Mouse (Mus musculus): ENCODE results near the gene Olfr1217. TPM values are rescaled to one million over a fixed set of nuclear protein-coding genes. Genes with fewer than 3 reads are reported as not detected.

The Olfr1217 gene
- not detected for polyA plus RNA-seq (2017; shearing (Covaris generic))

GRCm38 (mm10) chr2:89031965-89032364 lies at the start of gene Olfr1217:
Gene Olfr1217 (minus strand): TSS chr2:89032065.

DNA sequence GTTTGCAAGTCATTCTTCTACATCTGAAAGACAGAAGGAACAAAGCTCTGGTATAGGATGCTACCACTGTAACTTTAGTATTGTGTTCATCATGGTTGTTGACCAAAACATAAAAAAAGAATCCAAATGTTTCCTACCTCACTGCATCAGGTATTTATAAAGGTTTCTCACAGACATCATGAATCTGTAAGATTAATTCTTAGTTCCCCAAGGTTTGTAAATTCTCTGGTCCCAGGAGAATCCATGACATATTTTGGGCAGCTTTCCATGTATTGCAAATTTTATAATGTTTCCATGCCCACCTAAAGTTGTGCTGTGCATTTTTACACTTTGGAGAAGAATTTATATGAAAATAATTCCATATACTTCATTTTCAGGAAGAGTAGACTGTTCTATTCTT lies 29.2 kb upstream of the Olfr1217 start, which contains the start of gene Olfr1218:
TSS of gene Olfr1218 (minus strand) at position 101 of the 400 bp plus-strand sequence.

DNA sequence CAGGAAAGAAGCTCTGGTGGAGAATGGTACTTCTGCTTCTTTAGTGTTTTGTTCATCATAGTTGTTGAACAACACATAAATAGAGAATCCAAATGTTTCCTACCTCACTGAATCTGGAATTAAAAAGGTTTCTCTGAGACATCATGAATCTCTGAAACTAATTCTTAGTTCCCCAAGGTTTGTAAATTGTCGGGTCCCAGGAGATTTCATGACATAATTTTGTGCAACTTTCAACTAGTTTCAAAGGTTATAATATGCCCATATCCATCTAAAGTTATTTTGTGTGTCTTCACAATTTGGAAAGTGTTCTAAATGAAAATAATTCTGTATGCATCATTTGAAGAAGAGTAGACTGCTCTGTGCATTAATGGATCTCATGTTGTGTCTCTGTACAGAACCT lies 13.6 kb downstream of the Olfr1217 start, which contains the start of gene Olfr1216:
TSS of gene Olfr1216 (minus strand) at position 101 of the 400 bp plus-strand sequence.

GRCm38 (mm10) chr2:89006873-89007272 lies 25.0 kb downstream of the Olfr1217 start, which contains the start of gene Olfr1215:
Gene Olfr1215 (minus strand): TSS chr2:89006973.

DNA sequence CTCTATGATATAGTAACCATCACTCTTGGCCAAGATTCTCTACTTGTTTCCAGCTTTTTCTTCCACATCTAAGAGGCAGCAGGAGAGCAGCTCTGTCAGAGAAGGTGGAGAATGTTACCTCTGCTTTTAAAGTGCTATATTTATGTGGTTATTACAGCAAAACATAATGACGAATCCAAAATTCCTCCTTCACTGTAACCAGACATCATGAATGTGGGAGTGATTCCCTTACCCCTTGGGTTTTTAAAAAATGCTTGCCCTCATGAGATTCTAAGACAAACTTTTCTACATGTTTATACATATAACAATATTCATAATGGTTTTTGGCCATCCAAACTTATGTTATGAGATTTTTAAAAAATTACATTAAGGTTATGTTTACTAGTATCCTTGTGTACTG lies 39.3 kb downstream of the Olfr1217 start, which contains the start of gene Olfr1214:
TSS of gene Olfr1214 (minus strand) at position 101 of the 400 bp plus-strand sequence.

DNA sequence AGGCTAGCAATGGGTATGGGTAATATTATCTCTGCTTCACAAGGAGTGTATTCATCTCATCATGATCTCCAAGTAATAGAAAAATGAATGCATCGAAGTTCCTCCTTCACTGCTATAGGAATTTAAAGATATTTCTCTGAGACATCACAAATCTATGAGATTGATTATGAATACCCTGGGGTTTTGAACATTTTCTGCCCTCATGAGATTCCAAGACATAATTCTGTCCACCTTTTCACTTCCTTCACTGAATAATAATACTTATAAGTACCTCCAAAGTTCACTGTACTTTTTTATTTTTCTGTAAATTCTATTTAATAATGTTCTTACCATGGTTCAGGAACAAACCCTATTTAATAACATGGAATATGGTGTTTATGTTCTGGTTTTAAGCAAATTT lies 51.7 kb downstream of the Olfr1217 start, which contains the start of gene Gm13762:
TSS of gene Gm13762 (minus strand) at position 101 of the 400 bp plus-strand sequence.

Other genes with a start within 250 kb of the Olfr1217 start
- gene Olfr1201, start 239.0 kb downstream of the Olfr1217 start, polyA plus RNA-seq (2017; shearing (Covaris generic)) = not detected
- not detected for gene Olfr1202, start 217.6 kb downstream of the Olfr1217 start, polyA plus RNA-seq (2017; shearing (Covaris generic))
- gene Olfr1205, start 202.3 kb downstream of the Olfr1217 start, polyA plus RNA-seq (2017; shearing (Covaris generic)) = not detected
- not detected for gene Olfr1204, start 182.8 kb downstream of the Olfr1217 start, polyA plus RNA-seq (2017; shearing (Covaris generic))
- gene Olfr1206, start 168.8 kb downstream of the Olfr1217 start, polyA plus RNA-seq (2017; shearing (Covaris generic)) = not detected
- not detected for gene Olfr1208, start 129.8 kb downstream of the Olfr1217 start, polyA plus RNA-seq (2017; shearing (Covaris generic))
- not detected for gene Olfr1209, start 116.9 kb downstream of the Olfr1217 start, polyA plus RNA-seq (2017; shearing (Covaris generic))
- gene Olfr1211, start 94.0 kb downstream of the Olfr1217 start, polyA plus RNA-seq (2017; shearing (Covaris generic)) = not detected
- gene Olfr1212, start 78.1 kb downstream of the Olfr1217 start, polyA plus RNA-seq (2017; shearing (Covaris generic)) = not detected
- not detected for gene Gm13762, start 51.8 kb downstream of the Olfr1217 start, polyA plus RNA-seq (2017; shearing (Covaris generic))
- gene Olfr1214, start 39.4 kb downstream of the Olfr1217 start, polyA plus RNA-seq (2017; shearing (Covaris generic)) = not detected
- gene Olfr1215, start 25.1 kb downstream of the Olfr1217 start, polyA plus RNA-seq (2017; shearing (Covaris generic)) = 0.15 TPM
- gene Olfr1216, start 13.7 kb downstream of the Olfr1217 start, polyA plus RNA-seq (2017; shearing (Covaris generic)) = not detected
- not detected for gene Olfr1218, start 29.1 kb upstream of the Olfr1217 start, polyA plus RNA-seq (2017; shearing (Covaris generic))
- not detected for gene Olfr1219, start 51.4 kb upstream of the Olfr1217 start, polyA plus RNA-seq (2017; shearing (Covaris generic))
- gene Olfr1220, start 74.8 kb upstream of the Olfr1217 start, polyA plus RNA-seq (2017; shearing (Covaris generic)) = 0.15 TPM
- gene Olfr1221, start 85.2 kb upstream of the Olfr1217 start, polyA plus RNA-seq (2017; shearing (Covaris generic)) = not detected
- gene Olfr1222, start 101.0 kb upstream of the Olfr1217 start, polyA plus RNA-seq (2017; shearing (Covaris generic)) = not detected
- gene Olfr1223, start 119.5 kb upstream of the Olfr1217 start, polyA plus RNA-seq (2017; shearing (Covaris generic)) = not detected
- not detected for gene Olfr1224-ps1, start 132.0 kb upstream of the Olfr1217 start, polyA plus RNA-seq (2017; shearing (Covaris generic))
- gene Olfr1225, start 142.6 kb upstream of the Olfr1217 start, polyA plus RNA-seq (2017; shearing (Covaris generic)) = not detected
- gene Olfr1226, start 168.0 kb upstream of the Olfr1217 start, polyA plus RNA-seq (2017; shearing (Covaris generic)) = 0.10 TPM
- gene Olfr1228, start 222.0 kb upstream of the Olfr1217 start, polyA plus RNA-seq (2017; shearing (Covaris generic)) = not detected

Data from effector memory CD4-positive, alpha-beta T cell, adult 7 months (primary cell).